In the genomic region with DNA sequence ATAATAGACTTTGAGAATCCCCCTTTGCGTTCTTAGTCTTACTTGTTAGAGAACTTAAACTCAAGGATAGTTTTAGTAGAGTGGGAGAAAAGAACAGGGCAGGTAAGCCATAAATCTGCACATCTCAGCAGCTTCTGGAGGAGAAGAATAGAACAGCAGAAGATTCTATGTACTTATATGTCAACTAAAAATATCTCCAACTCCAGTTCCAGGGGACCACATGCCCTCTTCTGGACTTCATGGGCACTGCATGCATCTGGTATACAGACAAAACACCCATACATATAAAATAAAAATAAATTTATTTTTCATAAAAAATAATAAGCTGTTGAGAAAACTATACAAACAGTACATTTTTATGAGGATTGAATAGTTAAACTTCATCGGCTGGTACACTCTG, we compare ENCODE assay signal across 12 mouse cellular contexts.
DNase-seq lines count a peak whose midpoint lies in the region; ATAC-seq lines count a peak whose summit lies in the region.
"Had no signal": no experiment of that assay in that cellular context is flagged by ENCODE, and none has a peak within 500 bp of the region (broad histone marks: within the 10 kb centered on the region; RNA-seq: fewer than 3 reads in every experiment).

No protein-coding gene starts in this region.

- H3K4me2 ChIP-seq in kidney, embryonic 14.5 days (replicated peaks; ENCODE audit: low read depth, low read length): no peak overlapping the region
- H3K4me2 ChIP-seq: lung, embryonic 15.5 days; neural tube, embryonic 13.5 days had no signal

- no peaks in the 10 kb centered on the region for H3K4me1 ChIP-seq in kidney, embryonic 14.5 days (ENCODE audit: control insufficient read depth, insufficient read depth, low read length)
- H3K4me1 ChIP-seq: lung, embryonic 15.5 days; neural tube, embryonic 13.5 days had no signal

- no peaks in the 10 kb centered on the region for H3K27me3 ChIP-seq in kidney, embryonic 14.5 days (ENCODE audit: control insufficient read depth, insufficient read depth, low read length)
- H3K27me3 ChIP-seq: lung, embryonic 15.5 days; neural tube, embryonic 13.5 days had no signal

- no peak overlapping the region for H3K9ac ChIP-seq in kidney, embryonic 14.5 days (ENCODE audit: low read depth, low read length)
- H3K9ac ChIP-seq: lung, embryonic 15.5 days; neural tube, embryonic 13.5 days had no signal

- whole genome bisulfite sequencing in kidney, embryonic 14.5 days: 83% methylated on average over 2 of the region's 2 CpGs

- H3K9me3 ChIP-seq in kidney, embryonic 14.5 days (ENCODE audit: control insufficient read depth, low read length): no peaks in the 10 kb centered on the region
- H3K9me3 ChIP-seq: lung, embryonic 15.5 days; neural tube, embryonic 13.5 days had no signal

- peak; percentile 2 for DNase-seq in adrenal gland, postnatal 10 days
- no peak for DNase-seq in adrenal gland, postnatal 25 days
- peak; percentile 23 to 29 for DNase-seq in kidney, postnatal 4 days
- DNase-seq in ZHBTc4 (ENCODE audit: low read depth, low spot score): peak; percentile 9
- DNase-seq in left cerebral cortex, postnatal 14 days (ENCODE audit: low spot score in 2 of 2): peak; percentile 46 to 51
- DNase-seq in ovary, postnatal 36 days (ENCODE audit: low spot score): no peak
- DNase-seq in spleen, postnatal 4 days (ENCODE audit: low spot score in 2 of 2): no peak
- DNase-seq: gastrocnemius, postnatal 36 days; kidney, postnatal 25 days had no signal

- H3K27ac ChIP-seq in kidney, embryonic 14.5 days (ENCODE audit: low read depth, low read length): no peak overlapping the region
- H3K27ac ChIP-seq: lung, embryonic 15.5 days; neural tube, embryonic 13.5 days had no signal

- no peak overlapping the region for H3K4me3 ChIP-seq in kidney, embryonic 14.5 days (ENCODE audit: low read length)
- H3K4me3 ChIP-seq: lung, embryonic 15.5 days; neural tube, embryonic 13.5 days had no signal

- ATAC-seq in kidney, embryonic 14.5 days (ENCODE audit: low FRiP score, low TSS enrichment): no peak

- intact Hi-C loops in left cerebral cortex, postnatal 14 days (cut with DNase I): loop anchor here (10.0 kb wide), 1 partner anchor 1349 kb away; no protein-coding TSS in a partner anchor

- no peaks in the 10 kb centered on the region for H3K36me3 ChIP-seq in kidney, embryonic 14.5 days (ENCODE audit: control insufficient read depth, insufficient read depth, low read length)
- H3K36me3 ChIP-seq: lung, embryonic 15.5 days; neural tube, embryonic 13.5 days had no signal

Comparison
In these comparisons a context has a peak if more than half of its experiments do, and no peak if none do; other contexts are left out.
1. DNase-seq: peak in adrenal gland, postnatal 10 days (single experiment), kidney, postnatal 4 days (2 of 2), ZHBTc4 (single experiment) and left cerebral cortex, postnatal 14 days (2 of 2); none in adrenal gland, postnatal 25 days (single experiment), ovary, postnatal 36 days (single experiment) and spleen, postnatal 4 days (0 of 2).